Mouse (Mus musculus) thymus, adult 18-20 months (tissue): ENCODE results near the gene Rrp36.
A peak's percentile ranks its signal among the peaks of the same experiment; 100 is the strongest.

ENCODE experiments used
- DNase-seq, 2 experiments: peaks; one replicate each; pipeline ENCODE4 v3.0.0; 2022; ENCODE audit warnings: mixed read lengths in 2 of 2

Rrp36 gene

DNA sequence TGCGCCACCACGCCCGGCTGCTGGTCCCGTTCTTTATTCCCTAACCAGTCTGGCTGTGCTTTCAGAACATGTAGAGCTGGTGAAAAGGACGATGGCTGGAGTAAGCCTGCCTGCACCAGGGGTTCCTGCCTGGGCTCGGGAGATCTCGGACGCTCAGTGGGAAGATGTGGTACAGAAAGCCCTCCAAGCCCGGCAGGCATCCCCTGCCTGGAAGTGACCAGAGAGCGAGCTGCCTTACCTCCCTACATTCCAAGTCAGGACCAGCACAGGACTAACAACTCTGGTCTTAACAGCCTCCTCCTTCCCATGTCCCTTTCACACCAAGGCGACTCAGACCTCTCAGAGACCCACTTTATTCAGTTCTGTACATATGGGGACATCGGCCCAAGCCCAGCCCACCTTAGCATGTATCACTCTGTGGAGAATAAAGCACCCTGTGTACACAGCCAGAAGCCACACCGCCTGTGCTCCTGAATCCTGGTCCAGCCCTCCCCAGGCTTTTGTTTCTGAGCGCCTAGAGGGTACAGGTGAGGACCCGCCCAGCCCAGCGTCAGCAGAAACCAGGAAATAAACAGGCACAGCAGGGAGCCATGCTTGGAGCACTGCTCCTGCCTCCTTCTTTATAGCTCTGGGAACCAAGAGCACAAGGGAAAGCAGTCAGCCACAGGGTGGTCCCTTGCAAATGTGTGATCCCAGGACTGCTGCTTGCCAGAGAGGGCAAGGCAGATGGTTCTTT is 8.7 kb upstream of the Rrp36 start:
- no peak for DNase-seq

DNA sequence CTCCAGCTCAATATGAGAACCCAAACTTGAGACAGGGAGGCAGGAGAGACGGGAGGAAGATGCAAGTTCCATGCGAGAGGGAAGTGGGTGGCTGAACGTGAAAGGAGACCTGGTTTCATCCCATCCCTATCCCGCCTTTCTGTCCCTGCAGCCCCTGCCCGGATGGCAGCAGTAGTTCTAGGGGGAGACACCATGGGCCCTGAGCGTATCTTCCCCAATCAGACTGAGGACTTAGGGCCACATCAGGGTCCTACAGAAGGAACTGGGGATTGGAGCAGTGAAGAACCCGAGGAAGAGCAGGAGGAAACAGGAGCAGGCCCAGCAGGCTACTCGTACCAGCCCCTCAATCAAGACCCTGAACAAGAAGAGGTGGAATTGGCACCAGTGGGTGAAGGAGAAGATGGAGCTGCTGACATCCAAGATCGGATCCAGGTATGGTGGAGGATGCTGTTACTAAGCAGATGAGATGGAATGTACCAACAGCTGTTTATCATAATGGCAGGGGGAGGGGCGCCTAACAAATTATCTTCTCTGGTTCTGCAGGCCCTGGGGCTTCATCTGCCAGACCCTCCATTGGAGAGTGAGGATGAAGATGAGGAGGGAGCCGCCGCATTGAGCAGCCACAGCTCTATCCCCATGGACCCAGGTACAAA is 7.4 kb upstream of the Rrp36 start:
- DNase-seq, result no peak

DNA sequence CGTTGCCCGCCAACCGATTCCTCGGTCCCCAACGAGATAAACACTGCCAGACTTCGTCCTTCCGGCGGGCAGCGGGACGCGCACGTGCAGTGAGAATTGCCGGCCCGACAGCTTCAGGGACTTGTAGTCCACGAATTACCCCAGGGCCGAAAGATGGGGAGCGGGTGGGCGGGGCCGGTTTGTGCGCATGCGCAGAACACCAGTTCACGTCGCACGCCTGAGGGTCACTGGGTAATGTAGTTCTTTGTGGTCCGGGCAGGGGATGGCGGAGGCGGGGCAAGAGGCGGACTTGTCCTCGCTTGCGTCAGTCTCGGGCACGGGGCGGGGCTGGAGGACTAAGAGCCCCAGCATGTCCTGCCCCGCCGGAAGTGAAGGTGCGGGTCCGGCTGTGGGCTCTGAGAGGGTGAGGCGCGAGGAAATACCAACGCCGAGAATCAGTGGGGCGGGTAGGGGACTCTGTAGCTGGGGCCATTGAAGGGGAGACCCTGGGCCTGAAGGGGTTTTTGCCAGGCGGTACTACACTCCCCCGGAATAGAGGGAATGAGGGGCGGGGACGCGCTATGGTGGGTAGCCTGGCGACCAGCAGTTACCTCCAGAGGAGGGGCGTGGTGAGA is 6.7 kb upstream of the Rrp36 start, which contains the start of gene Klhdc3:
Gene Klhdc3, minus strand, starts transcription at position 155 of the 614 bp plus-strand sequence.
- DNase-seq, result peak; percentile 96 to 97

DNA sequence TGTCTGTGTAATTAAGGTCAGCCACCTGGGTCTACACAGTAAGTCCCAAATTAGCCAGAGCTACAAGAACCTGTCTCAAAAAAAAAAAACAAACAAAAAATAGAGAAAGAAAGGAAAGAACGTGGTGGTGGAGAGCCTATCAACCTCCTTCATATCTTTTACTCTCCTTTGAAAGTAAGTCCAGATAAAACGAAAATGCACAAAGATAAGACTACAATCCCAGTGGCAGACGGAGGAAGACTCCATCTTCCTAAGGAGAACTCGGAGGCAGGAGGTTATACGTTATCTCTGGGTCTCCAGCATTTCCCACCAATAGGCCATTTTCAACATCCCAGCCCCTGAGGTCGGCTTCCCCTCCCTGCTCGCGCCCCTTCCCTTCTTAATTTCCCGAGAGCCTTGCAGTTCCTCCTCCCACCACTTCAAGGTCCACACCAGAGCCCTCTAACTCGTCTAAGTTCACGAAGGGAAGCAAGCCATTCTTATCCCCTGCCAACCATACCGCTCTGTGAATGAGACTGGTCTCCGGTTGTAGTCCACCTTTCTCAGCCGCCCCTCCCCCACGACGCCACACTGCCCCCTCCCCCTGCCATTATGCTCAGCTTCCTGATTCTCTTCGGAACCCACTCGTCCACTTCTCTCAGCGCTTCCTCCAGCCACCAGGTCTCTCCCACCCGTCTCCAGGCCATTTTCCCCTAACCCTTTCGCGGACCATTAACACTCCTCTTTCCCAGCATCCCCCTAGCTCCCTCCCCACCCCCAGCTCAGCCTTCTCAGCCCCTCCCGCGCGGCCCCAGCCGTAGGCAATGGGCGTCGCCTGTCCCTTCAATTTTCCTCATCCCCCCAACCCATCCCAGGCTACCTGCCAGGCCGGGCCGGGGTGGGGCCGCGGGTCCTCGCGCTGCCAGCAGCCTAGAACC is 5.9 kb upstream of the Rrp36 start:
- peak in 1 of 2 experiments; percentile 49 for DNase-seq

DNA sequence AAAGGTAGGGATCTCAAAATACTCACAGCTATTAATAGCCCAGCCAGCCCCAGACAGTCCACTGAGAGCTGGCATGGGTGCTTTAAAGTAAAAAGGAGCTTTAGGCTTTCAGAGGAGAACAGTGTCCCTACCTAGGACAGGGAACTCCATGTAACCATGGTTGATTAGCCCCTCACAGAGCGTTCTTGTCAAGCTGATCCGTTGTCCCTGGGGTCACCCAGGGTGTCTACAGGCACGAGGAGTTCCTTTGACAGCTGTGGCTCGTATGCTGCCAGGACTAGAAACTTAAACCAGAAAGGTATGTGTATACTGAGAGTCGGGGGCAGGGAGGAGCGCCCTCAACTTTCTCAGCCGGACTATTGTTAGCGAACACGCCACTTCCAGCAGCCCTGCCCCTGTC is 4.8 kb upstream of the Rrp36 start:
- DNase-seq, result no peak

DNA sequence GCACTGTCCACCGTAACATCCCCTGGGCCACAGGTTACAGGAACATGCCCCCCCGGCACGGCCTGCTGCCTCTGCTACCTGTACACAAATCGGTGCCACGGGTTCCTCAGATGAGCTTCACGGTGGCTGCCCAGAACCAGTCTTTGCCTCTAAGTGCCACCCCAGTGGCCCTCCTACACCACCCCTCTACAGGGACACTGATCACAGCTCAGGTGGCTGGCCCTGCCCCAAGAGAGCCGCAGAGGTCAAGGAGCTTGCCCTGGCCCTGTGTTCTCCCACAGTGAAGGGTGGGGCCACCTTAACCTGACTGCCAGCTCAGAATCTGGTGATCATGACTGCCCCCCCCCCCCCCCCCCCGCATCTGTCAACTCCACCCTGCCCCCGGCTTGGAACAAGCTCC is 4.3 kb upstream of the Rrp36 start, which contains the start of gene Mea1:
Gene Mea1, plus strand, starts transcription at position 378 of the 400 bp plus-strand sequence.
- no peak for DNase-seq

DNA sequence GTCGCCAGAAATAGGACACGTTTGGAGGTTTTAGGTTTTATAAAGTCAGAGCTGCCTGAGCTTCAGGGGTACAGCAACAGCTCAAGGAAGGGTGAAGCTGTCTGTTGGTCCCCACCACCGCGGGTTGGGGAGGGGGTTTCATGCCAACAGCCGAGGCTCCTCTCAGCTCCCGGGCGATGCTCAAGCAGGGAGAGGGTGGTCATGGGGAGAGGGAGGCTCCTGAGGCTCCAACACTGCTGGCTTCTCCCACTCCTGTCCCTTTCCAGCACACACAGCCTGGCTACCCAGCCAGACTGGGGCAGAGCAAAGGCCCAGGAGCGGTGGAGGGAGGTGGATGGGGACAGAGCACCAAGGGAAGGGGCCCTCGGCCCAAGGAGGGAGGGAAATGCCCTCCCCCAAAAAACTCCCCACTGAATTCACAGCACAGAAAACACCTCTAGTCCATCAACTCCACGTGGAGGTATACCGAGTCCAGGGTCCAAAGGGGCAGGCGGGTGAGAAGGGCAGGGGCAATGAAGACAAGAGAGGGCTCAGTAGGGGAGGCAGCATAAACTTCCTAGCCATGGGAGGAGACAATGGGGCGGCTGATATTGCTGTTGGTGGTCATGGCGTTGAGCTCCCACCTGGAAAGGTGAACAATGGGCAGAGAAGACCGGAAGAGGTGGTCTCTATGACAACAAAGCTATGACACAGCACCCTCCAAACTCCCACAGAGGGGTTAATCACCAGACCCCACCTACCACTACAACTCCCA is 555 bp upstream of the Rrp36 start:
- DNase-seq, result peak in 1 of 2 experiments; percentile 25

DNA sequence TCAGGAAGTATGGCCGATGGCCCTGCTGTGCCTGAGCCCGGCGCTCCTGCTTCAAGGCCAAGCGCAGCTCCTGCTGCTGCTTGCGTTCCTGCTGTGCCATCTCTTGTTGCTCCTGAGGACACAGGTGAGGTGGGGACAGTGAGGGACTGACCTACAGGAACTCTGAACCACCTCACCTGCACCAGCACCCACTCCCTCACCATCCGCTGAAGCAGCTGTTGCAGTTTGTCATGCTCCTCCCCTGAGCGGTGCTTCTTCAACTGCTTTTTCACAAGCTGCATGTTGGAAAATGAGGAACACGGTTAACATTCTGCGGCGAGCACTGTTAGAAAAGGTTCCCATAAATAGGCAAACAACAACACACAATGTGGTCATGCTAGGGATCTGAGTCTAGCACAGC is 4.2 kb downstream of the Rrp36 start:
- DNase-seq, result no peak

DNA sequence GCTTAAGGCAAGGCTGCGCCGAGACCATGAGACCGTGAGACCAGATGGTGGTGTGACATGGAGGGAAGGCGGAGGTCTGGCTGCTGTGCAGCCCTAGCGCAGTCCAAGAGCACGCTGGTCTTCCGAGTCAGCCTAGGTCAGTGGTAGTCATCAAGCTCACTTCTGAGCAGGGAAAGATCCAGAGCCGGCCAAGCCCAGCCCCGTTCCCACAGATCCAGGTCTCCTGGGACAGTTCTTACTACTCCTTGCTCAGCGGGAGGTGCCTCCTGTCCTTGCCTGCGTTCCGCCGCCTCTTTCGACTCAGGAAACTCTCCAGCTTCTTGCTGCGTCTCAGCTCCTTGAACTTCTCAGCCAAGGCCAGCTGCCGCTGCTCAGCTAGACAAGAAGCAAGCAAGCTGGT is 6.4 kb downstream of the Rrp36 start:
- no peak for DNase-seq

DNA sequence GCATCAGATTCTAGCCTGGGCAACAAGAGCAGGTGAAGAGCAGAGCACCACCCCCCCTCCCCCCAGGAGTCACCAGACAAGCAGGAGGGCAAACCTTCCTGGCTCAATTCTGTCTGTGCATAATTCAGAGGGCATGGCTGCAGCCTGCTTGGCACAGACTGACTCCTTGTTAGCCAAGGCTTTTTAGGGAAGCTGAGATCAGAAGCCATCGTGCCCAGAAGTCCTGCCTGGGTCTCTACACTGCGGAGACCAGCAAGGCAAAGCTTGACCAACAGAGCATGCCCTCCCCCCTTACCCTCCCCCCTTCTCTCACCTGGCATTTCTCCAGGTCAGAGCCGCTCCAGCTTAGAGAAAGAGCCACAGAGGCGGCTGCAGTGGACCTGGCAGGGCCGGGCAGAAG is 11.4 kb downstream of the Rrp36 start:
- no peak for DNase-seq

DNA sequence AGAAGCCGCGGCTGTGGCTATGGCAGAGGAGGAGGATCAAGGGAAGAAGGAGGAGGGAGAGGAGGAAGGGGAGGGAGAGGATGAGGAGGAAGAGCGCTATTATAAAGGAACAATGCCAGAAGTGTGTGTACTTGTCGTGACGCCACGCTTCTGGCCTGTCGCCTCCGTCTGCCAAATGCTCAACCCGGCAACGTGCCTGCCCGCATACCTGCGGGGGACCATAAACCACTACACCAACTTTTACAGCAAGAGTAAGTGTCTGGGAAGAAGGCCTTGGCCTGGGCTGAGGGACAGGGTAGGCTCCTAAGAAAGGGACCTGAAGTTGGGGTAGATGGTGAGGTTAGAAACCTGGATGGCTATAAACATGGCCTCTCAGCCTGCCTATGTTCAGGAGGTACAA is 12.2 kb downstream of the Rrp36 start:
- DNase-seq, result no peak

DNA sequence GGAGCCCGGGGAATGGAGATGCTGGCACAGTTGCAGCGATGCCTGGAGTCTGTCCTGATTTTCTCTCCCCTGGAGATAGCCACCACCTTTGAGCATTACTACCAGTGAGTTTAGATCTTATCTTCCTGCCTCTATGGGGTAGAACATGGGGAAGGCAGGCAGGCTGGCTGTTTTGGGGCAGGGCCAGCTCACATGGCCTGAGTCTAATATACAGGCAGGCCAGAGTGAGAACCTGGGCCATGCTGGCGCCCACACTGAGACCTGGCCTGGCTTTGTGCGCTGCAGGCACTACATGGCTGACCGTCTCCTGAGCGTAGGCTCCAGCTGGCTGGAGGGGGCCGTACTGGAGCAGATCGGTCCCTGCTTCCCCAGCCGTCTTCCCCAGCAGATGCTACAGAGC is 12.8 kb downstream of the Rrp36 start:
- no peak for DNase-seq

DNA sequence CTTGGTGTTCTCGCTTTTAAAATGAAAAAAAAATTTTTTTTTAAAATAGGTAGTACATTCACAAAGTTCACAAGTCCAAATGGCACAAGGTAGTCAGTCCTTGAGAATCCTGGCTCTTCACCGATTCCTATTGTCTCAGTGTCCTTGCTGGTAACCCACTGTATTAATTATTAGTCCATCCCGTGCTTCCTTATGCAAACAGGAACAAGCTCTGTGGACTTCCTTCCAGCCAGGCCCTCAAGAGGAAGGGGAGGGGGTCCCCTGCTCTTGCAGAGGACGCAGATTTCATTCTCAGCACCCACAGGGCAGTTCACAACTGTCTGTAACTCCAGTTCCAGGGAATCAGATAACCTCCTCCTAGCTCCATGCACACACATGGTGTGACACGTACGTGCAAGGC is 18.1 kb downstream of the Rrp36 start:
- DNase-seq, result no peak

DNA sequence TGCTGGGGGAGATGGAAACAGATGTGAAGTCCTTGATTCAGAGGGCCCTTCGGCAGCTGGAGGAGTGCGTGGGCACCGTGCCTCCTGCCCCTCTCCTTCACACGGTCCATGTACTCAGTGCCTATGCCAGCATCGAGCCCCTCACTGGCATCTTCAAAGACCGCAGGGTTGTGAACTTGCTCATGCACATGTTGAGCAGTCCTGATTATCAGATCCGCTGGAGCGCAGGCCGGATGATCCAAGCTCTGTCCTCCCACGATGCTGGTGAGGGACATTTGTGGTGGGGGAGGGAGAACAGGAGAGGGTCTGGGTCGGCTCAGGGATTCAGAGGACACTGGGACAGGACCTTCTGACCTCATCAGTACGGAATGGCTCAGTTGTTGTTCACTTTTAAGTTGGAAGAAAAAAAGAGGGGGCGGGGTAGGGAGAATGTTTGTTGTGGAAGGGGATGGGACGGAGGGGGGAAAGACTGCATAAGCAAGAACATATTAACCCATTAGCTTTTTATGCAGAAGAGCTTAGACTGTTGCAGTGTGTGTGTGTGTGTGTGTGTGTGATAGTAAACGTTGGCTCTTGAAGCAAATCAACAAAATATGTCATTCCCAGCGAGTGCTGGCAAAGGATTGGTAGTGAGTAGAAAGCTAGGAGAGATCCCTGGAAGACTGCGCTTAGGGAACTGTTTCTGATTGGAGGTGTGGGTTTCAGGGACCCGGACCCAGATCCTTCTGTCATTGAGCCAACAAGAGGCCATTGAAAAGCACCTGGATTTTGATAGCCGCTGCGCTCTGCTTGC is 22.2 kb downstream of the Rrp36 start:
- DNase-seq, result no peak

DNA sequence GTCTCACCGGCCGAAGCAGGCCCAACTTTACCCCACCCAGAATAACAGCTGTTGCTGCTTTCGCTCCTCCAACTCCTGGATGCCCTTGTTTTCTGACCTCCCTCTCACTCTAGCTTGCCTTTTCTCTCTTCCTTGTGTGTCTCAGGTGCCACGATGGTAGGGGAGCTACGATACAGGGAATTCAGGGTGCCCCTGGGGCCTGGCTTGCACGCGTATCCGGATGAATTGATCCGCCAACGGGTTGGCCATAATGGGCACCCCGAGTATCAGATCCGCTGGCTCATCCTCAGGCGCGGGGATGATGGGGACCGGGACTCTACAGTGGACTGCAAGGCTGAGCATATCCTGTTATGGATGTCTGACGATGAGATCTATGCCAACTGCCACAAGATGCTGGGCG is 22.9 kb downstream of the Rrp36 start:
- peak in 1 of 2 experiments; percentile 19 for DNase-seq

DNA sequence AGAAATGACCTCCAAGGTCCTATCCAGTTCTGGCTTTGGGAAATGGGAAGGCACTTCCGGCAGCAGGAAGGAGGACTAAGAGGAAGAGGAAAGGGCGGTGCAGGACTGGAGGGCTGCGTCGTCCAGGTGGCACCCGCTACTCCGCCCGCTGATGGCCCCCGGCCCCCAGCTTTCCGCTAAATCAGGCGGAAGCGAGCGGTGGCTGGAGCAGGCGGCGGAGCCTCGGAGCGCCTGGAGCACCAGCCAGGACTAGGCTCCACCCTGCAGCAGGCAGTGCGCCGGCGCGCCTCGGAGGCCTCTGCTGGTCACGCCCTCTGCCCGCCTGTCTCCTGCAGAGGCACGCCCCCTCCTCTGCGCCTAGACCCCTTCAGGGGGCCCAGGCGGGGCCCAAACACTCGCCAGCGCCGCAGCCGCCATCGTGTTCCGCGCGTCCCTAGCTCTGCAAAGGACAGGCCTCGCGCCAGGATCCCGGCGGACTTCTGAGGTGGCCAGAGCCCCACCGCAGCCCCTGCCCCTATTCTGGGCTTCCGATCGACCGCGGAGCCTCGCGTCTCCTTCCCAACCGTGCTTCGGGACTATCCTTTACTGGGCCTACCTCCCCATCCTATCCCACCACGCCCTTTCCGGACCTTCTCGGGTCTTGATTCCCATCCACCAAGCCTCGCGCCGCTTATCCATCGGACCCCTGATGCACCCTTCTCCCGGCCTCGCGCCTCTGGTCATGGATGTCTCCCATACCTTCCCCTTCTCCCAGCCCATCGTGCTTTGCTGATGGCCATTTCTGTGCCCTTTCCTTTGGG is 23.7 kb downstream of the Rrp36 start, which contains the start of gene Cul7:
Gene Cul7, plus strand, starts transcription at position 106 of the 800 bp plus-strand sequence.
- DNase-seq, result peak; percentile 90

DNA sequence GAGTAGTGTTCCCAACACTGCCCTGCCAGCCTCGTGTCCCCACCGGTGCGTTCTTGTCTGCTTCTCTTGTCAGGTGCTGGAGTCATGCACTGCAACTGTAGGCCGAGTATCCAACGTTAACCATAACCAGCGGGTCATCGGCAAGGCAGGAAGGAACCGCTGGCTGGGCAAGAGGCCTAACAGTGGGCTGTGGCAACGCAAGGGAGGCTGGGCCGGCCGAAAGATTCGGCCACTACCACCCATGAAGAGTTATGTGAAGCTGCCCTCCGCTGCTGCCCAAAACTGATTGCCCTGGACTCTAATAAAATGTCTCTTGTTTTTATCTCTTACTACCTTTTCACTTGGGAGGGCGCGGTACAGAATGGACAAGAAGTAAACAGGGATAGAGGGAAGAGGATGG is 24.3 kb downstream of the Rrp36 start:
- DNase-seq, result no peak

DNA sequence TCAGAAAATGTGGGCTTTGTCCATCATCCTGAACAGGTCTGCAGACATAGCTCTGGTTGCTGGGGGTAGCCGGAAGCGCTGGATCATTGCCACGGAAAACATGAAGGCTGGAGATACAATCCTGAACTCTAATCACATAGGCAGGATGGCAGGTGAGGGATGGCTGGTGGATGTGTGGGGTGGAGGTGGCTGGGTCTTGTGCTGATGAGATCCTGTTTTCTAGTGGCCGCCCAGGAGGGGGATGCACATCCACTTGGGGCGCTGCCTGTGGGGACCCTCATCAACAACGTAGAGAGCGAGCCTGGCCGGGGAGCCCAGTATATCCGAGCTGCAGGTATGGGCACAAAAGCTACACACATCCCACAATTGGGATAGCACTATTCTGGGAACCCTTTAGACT is 25.7 kb downstream of the Rrp36 start:
- no peak for DNase-seq

DNA sequence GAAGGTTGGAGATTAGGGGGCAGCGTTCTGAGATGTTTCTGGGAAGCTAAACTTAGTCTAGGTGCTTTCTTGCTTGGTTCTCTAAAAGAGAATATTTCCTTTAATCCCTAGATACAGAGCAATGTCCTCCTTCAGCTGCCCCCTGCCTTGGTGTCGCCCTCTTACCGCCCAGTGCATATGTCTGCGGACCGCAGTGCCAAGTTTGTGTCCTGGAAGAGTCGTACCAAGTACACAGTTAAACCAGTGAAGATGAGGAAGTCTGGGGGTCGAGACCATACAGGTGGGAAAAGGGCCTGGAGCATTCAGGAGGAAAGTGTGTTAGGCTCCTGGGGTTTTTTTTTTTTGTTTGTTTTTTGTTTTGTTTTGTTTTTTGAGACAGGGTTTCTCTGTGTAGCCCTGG is 26.9 kb downstream of the Rrp36 start:
- no peak for DNase-seq

DNA sequence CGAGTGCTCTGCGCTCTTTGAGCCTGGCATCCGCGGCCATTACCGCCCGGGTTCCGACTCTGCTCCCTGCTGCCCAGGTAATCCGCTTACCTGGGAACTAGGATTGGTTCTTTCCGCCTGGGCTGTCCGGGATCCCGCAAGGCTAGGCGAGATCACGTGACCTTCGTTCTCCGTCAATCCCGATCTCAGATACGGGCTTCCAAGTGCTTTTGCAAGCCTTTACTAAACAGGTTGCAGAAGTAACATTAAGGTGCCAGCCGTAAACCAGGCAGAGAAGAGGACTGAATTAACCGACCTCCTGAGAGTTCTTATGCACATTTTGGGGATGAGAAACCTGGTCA is 27.9 kb downstream of the Rrp36 start:
- DNase-seq, result no peak
